Mouse (Mus musculus): ENCODE data around the gene Krtap13-1. TPM values are rescaled to one million over a fixed set of nuclear protein-coding genes. Genes with fewer than 3 reads are reported as not detected.
"Not testable (repeated sequence)": the region's sequence is repeated elsewhere in the genome, so short reads cannot be mapped to it uniquely, and the experiment has no call there.

Gene Krtap13-1
- polyA plus RNA-seq, 1 experiment from 2014 or later, result not detected

DNA sequence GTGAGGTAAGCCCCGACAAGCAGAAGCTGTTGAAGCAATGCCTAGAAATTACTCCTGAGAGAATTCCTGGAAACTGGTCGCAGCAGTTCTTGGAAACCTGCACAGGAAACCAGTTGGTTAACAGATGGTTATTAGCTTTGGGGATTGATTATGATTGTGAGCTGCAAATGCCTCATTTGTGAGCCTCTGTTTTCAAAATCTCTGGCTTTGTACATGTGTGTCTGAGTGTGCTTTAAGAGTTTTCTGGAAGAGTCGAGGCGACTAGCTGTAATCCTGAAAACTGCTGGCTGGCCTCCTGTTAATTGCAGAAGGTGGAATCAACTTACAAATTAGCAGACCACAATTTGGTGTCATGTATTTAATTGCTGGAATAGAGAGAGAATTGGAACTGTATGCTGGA, 19.3 kb downstream of the Krtap13-1 start:
- H3K9me3 ChIP-seq, result no peaks in the 10 kb centered on the region
- H3K4me3 ChIP-seq (replicated peaks), result no peak overlapping the region
- no peaks in the 10 kb centered on the region for H3K27me3 ChIP-seq (replicated peaks)
- no peaks in the 10 kb centered on the region for H3K4me1 ChIP-seq
- H3K4me2 ChIP-seq, result no peak overlapping the region
- H3K27ac ChIP-seq, result no peak overlapping the region
- no peaks in the 10 kb centered on the region for H3K36me3 ChIP-seq
- WGBS, result 72% methylated on average over 4 of the region's 4 CpGs
- no peak for ATAC-seq (ENCODE audit: insufficient read depth, low FRiP score, low read depth)
- no peak overlapping the region for H3K9ac ChIP-seq

DNA sequence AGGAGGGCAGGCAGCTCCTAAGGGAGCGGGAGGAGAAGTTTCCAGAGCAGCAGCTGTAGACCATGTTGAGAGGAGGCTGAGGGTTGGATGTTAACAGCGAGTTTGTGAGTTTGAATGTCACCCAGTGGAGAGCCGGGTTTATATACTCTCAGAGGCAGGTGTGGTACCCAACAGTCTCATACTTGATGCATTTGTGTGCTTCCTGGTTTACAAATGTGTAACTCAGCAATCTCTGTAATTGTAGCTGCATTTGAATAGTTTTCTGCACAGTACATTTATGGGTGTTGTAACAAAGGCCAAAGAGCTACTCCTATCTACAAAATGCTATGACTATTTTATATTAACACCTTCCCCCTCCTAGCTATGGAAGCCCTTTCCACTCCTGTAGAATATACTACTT, 22.9 kb downstream of the Krtap13-1 start, which contains the start of gene Krtap13:
Gene Krtap13, minus strand, starts transcription at position 101 of the 400 bp plus-strand sequence.
- H3K9ac ChIP-seq; H3K36me3 ChIP-seq; H3K27me3 ChIP-seq (replicated peaks); ATAC-seq (ENCODE audit: insufficient read depth, low FRiP score, low read depth); H3K4me3 ChIP-seq (replicated peaks); H3K4me1 ChIP-seq; H3K4me2 ChIP-seq; H3K27ac ChIP-seq; H3K9me3 ChIP-seq: not testable (repeated sequence)
- WGBS, result 87% methylated on average over 3 of the region's 3 CpGs

DNA sequence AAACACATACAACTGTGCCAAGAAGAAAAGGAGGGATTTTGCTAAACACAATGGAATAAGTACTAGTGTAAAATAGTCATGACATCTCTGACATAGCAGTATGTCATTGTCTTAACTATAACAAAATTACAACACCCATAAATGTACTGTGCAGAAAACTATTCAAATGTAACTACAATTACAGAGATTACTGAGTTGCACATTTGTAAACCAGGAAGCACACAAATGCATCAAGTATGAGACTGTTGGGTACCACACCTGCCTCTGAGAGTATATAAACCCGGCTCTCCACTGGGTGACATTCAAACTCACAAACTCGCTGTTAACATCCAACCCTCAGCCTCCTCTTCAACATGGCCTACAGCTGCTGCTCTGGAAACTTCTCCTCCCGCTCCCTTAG, 29.9 kb downstream of the Krtap13-1 start, which contains the start of gene 2310034C09Rik:
Gene 2310034C09Rik, plus strand, starts transcription at position 301 of the 400 bp plus-strand sequence.
- not testable (repeated sequence) for ATAC-seq (ENCODE audit: insufficient read depth, low FRiP score, low read depth); H3K9ac ChIP-seq; H3K4me3 ChIP-seq (replicated peaks); H3K36me3 ChIP-seq; H3K27ac ChIP-seq; H3K4me2 ChIP-seq; H3K9me3 ChIP-seq; H3K4me1 ChIP-seq; H3K27me3 ChIP-seq (replicated peaks)
- WGBS, result 90% methylated on average over 3 of the region's 3 CpGs

DNA sequence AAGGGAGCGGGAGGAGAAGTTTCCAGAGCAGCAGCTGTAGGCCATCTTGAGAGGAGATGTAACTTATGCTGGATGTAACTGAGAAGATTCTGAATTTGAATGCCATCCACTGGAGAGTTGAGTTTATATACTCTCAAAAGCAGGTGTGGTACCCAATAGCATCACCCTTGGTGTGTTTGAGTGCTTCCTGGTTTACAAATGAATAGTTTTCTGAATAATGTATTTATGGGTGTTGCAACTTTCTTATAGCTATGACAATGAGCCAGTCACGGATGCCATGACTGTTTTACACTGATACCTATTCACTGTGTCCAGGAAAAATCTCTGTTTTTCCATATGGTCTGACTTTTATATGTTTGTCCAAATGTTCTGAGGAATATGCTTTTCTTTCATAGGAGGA, 45.4 kb downstream of the Krtap13-1 start, which contains the start of gene 2310057N15Rik:
Gene 2310057N15Rik, minus strand, starts transcription at position 101 of the 400 bp plus-strand sequence.
- ATAC-seq (ENCODE audit: insufficient read depth, low FRiP score, low read depth), result no peak
- H3K4me3 ChIP-seq (replicated peaks), result no peak within 1 kb of the TSS

DNA sequence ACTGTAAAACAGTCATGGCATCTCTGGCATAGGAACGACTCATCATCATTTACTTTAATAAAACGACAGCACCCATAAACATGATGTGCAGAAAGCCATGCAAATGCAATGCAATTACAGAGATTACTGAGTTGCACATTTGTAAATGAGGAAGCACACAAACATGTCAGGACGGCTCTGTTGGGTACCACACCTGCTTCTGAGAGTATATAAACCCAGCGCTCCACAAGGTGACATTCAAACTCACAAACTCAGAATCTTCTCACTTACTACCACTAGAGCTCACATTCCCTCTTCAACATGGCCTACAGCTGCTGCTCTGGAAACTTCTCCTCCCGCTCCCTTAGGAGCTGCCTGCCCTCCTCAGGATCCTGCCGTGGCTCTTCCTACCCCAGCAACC, 48.9 kb downstream of the Krtap13-1 start, which contains the start of gene Gm5965:
Gene Gm5965, plus strand, starts transcription at position 301 of the 400 bp plus-strand sequence.
- ATAC-seq (ENCODE audit: insufficient read depth, low FRiP score, low read depth), result no peak
- H3K27ac ChIP-seq, result no peak within 1 kb of the TSS
- no peaks in the 10 kb centered on the region for H3K27me3 ChIP-seq (replicated peaks)
- H3K4me2 ChIP-seq, result no peak within 1 kb of the TSS
- no peak within 1 kb of the TSS for H3K4me3 ChIP-seq (replicated peaks)
- H3K9ac ChIP-seq, result no peak within 1 kb of the TSS
- no peaks in the 10 kb centered on the region for H3K36me3 ChIP-seq
- WGBS, result 83% methylated on average over 6 of the region's 6 CpGs
- no peaks in the 10 kb centered on the region for H3K9me3 ChIP-seq
- no peaks in the 10 kb centered on the region for H3K4me1 ChIP-seq

More for the DNA sequence above, 45.4 kb downstream of the Krtap13-1 start, which contains the start of gene 2310057N15Rik:
- Histone ChIP-seq H3K4me2 (no peak within 1 kb of the TSS), H3K36me3 (no peaks in the 10 kb centered on the region), H3K9ac (no peak within 1 kb of the TSS), H3K4me1 (no peaks in the 10 kb centered on the region), H3K27me3 (replicated peaks) (no peaks in the 10 kb centered on the region), H3K9me3 (no peaks in the 10 kb centered on the region), H3K27ac (no peak within 1 kb of the TSS)
- WGBS, result 82% methylated on average over 2 of the region's 2 CpGs

Other genes with a start within 250 kb of the Krtap13-1 start
- gene Cldn17, start 221.9 kb upstream of the Krtap13-1 start, polyA plus RNA-seq (2015; fragmentation: Nextera tagmentation; extraction: Ambion mirVana), result 0.22 TPM in 1 of 2 replicates, not detected in the other
- 18.5 and 20.6 TPM in 2 replicates for gene Cldn8, start 165.7 kb upstream of the Krtap13-1 start, polyA plus RNA-seq (2015; fragmentation: Nextera tagmentation; extraction: Ambion mirVana)
- not detected in 2 replicates for gene Krtap24-1, start 116.6 kb upstream of the Krtap13-1 start, polyA plus RNA-seq (2015; fragmentation: Nextera tagmentation; extraction: Ambion mirVana)
- gene 2310079G19Rik, start 101.2 kb upstream of the Krtap13-1 start, polyA plus RNA-seq (2015; fragmentation: Nextera tagmentation; extraction: Ambion mirVana), result not detected in 2 replicates
- gene Krtap26-1, start 81.1 kb upstream of the Krtap13-1 start, polyA plus RNA-seq (2015; fragmentation: Nextera tagmentation; extraction: Ambion mirVana), result not detected in 2 replicates
- not detected in 2 replicates for gene Krtap27-1, start 57.2 kb upstream of the Krtap13-1 start, polyA plus RNA-seq (2015; fragmentation: Nextera tagmentation; extraction: Ambion mirVana)
- gene 2310061N02Rik, start 20.9 kb upstream of the Krtap13-1 start, polyA plus RNA-seq (2015; fragmentation: Nextera tagmentation; extraction: Ambion mirVana), result not detected in 2 replicates
- gene Krtap13, start 22.8 kb downstream of the Krtap13-1 start, polyA plus RNA-seq (2015; fragmentation: Nextera tagmentation; extraction: Ambion mirVana), result not detected in 2 replicates
- gene 2310034C09Rik, start 30.0 kb downstream of the Krtap13-1 start, polyA plus RNA-seq (2015; fragmentation: Nextera tagmentation; extraction: Ambion mirVana), result not detected in 2 replicates
- not detected in 2 replicates for gene 2310057N15Rik, start 45.3 kb downstream of the Krtap13-1 start, polyA plus RNA-seq (2015; fragmentation: Nextera tagmentation; extraction: Ambion mirVana)
- not detected in 2 replicates for gene Gm5965, start 49.0 kb downstream of the Krtap13-1 start, polyA plus RNA-seq (2015; fragmentation: Nextera tagmentation; extraction: Ambion mirVana)
- gene Gm20741, start 83.4 kb downstream of the Krtap13-1 start, polyA plus RNA-seq (2015; fragmentation: Nextera tagmentation; extraction: Ambion mirVana), result not detected in 2 replicates
- gene Krtap15, start 91.4 kb downstream of the Krtap13-1 start, polyA plus RNA-seq (2015; fragmentation: Nextera tagmentation; extraction: Ambion mirVana), result not detected in 2 replicates
- not detected in 2 replicates for gene Krtap14, start 97.3 kb downstream of the Krtap13-1 start, polyA plus RNA-seq (2015; fragmentation: Nextera tagmentation; extraction: Ambion mirVana)
- gene Krtap19-1, start 140.5 kb downstream of the Krtap13-1 start, polyA plus RNA-seq (2015; fragmentation: Nextera tagmentation; extraction: Ambion mirVana), result not detected in 2 replicates
- not detected in 2 replicates for gene Krtap19-2, start 145.4 kb downstream of the Krtap13-1 start, polyA plus RNA-seq (2015; fragmentation: Nextera tagmentation; extraction: Ambion mirVana)
- not detected in 2 replicates for gene Krtap19-3, start 149.2 kb downstream of the Krtap13-1 start, polyA plus RNA-seq (2015; fragmentation: Nextera tagmentation; extraction: Ambion mirVana)
- gene Krtap19-4, start 156.2 kb downstream of the Krtap13-1 start, polyA plus RNA-seq (2015; fragmentation: Nextera tagmentation; extraction: Ambion mirVana), result not detected in 2 replicates
- not detected in 2 replicates for gene Krtap19-5, start 167.6 kb downstream of the Krtap13-1 start, polyA plus RNA-seq (2015; fragmentation: Nextera tagmentation; extraction: Ambion mirVana)
- gene Krtap19-9b, start 203.4 kb downstream of the Krtap13-1 start, polyA plus RNA-seq (2015; fragmentation: Nextera tagmentation; extraction: Ambion mirVana), result not detected in 2 replicates
- not detected in 2 replicates for gene Krtap16-3, start 234.0 kb downstream of the Krtap13-1 start, polyA plus RNA-seq (2015; fragmentation: Nextera tagmentation; extraction: Ambion mirVana)

Measured in stomach, embryonic 15.5 days (tissue).